8 mouse cellular contexts compared by ENCODE assay signal in the genomic region with DNA sequence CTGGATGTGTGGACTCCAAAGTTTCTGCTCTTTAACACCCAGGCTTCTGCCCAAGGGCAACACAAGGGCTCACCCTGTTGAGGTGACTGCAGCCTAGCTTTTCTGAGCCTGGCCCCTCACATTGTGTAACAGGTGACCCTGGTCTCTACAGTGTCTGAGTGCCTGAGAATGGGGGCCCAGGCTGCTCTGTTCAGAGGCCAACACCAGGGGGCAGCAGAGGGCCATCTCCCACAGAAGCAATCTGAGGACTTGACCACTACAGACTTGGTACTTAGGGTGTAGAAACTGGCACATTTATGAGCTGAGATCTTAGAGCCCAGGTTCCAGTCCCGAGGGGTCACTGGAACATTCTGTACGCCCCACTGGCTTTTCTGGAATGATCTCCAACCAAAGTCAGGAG. TPM values are rescaled to one million over a fixed set of nuclear protein-coding genes. Genes with fewer than 3 reads are reported as not detected.
DNase-seq lines count a peak whose midpoint lies in the region; ATAC-seq and TF ChIP-seq lines count a peak whose summit lies in the region.

No protein-coding gene starts in this region.

- H3K4me2 ChIP-seq in forebrain, embryonic 13.5 days: no peak overlapping the region
- no peak overlapping the region for H3K4me2 ChIP-seq in lung, embryonic 15.5 days

- no peaks in the 10 kb centered on the region for H3K36me3 ChIP-seq in E14TG2a.4 (ENCODE audit: insufficient read depth, low read length)
- peaks cover 13% of the 10 kb centered on the region; the same call in 1 of the 2 replicates for H3K36me3 ChIP-seq in forebrain, embryonic 13.5 days (ENCODE audit: poor library complexity, severe bottlenecking)
- H3K36me3 ChIP-seq in lung, embryonic 15.5 days: no peaks in the 10 kb centered on the region

- 0 out of 2 replicates have a peak, but pooled peaks cover 2% of the 10 kb centered on the region for H3K27me3 ChIP-seq in E14TG2a.4 (ENCODE audit: insufficient read depth, low read length)
- no peaks in the 10 kb centered on the region for H3K27me3 ChIP-seq in forebrain, embryonic 13.5 days
- H3K27me3 ChIP-seq in lung, embryonic 15.5 days: no peaks in the 10 kb centered on the region

- peaks cover 8% of the 10 kb centered on the region for H3K4me1 ChIP-seq in E14TG2a.4 (replicated peaks; ENCODE audit: low read depth, low read length)
- H3K4me1 ChIP-seq in forebrain, embryonic 13.5 days: peaks cover 24% of the 10 kb centered on the region
- peaks cover 14% of the 10 kb centered on the region for H3K4me1 ChIP-seq in lung, embryonic 15.5 days

- intact Hi-C loops in heart, postnatal 36 days (cut with DNase I): loop anchor here (1.0 to 10.0 kb wide), 4 partner anchors 112 to 506 kb away; no protein-coding TSS in a partner anchor

- H3K27ac ChIP-seq in forebrain, embryonic 13.5 days: no peak overlapping the region
- no peak overlapping the region for H3K27ac ChIP-seq in lung, embryonic 15.5 days

- H3K9me3 ChIP-seq in E14TG2a.4 (ENCODE audit: low read length): no peaks in the 10 kb centered on the region
- no peaks in the 10 kb centered on the region for H3K9me3 ChIP-seq in forebrain, embryonic 13.5 days (replicated peaks)
- H3K9me3 ChIP-seq in lung, embryonic 15.5 days: no peaks in the 10 kb centered on the region

- ATAC-seq in forebrain, embryonic 13.5 days: peak; percentile 64
- peak; percentile 77; the same call in 1 of the 2 replicates for ATAC-seq in lung, embryonic 15.5 days (ENCODE audit: borderline replicate concordance, extremely low read depth, low FRiP score, low TSS enrichment)

- 23% methylated on average over 2 of the region's 2 CpGs for WGBS in forebrain, embryonic 13.5 days
- WGBS in lung, embryonic 15.5 days: 4% methylated on average over 2 of the region's 2 CpGs

- peak; percentile 92 for TF ChIP-seq CTCF in E14TG2a.4 (conservative IDR thresholded peaks at IDR 0.05; ENCODE audit: low read length)

- H3K4me3 ChIP-seq in E14TG2a.4 (replicated peaks; ENCODE audit: low read length): no peak overlapping the region
- no peak overlapping the region for H3K4me3 ChIP-seq in forebrain, embryonic 13.5 days
- H3K4me3 ChIP-seq in lung, embryonic 15.5 days: no peak overlapping the region

- no peak overlapping the region for H3K9ac ChIP-seq in forebrain, embryonic 13.5 days
- no peak overlapping the region for H3K9ac ChIP-seq in lung, embryonic 15.5 days

- peak; percentile 31 for DNase-seq in c-Kit-negative CD71-positive TER-119-positive erythroid progenitor cells, embryonic 14.5 days (ENCODE audit: low read depth, low spot score)
- DNase-seq in heart, postnatal 36 days: peak; percentile 82 to 86
- DNase-seq in layer of hippocampus, adult 18-20 months (ENCODE audit: low spot score in 2 of 2): peak; percentile 59 to 85
- peak; percentile 79 for DNase-seq in ovary, postnatal 36 days (ENCODE audit: low spot score)
- DNase-seq in thymus, postnatal 10 days (ENCODE audit: low spot score in 2 of 2): peak; percentile 65 to 83

RNA-seq across cellular contexts. Expression of a gene that starts 10.2 kb away (rescaled TPM):
- polyA plus RNA-seq in forebrain, embryonic 13.5 days (2015; fragmentation: Nextera tagmentation; extraction: Ambion mirVana): 1.8 and 2.5 TPM in 2 replicates
- total RNA-seq in heart, postnatal 36 days (2021): under 1 TPM; 0.28 to 0.60 TPM
- 1 to 10 TPM; 3.8 to 5.9 TPM for total RNA-seq in layer of hippocampus, adult 18-20 months (2021)
- 0.64 TPM in 1 of 2 replicates, not detected in the other for polyA plus RNA-seq in lung, embryonic 15.5 days (2015; fragmentation: Nextera tagmentation; extraction: Ambion mirVana)

Comparison
In these comparisons a context has a peak if more than half of its experiments do, and no peak if none do; other contexts are left out.
1. DNase-seq: peak in every context shown above with its lines; median percentile 84 in heart, postnatal 36 days; 79 in ovary, postnatal 36 days; 74 in thymus, postnatal 10 days; 72 in layer of hippocampus, adult 18-20 months; 31 in c-Kit-negative CD71-positive TER-119-positive erythroid progenitor cells, embryonic 14.5 days.